Mouse (Mus musculus) forebrain, embryonic 10.5 days (tissue): ENCODE measurements at regions not wholly inside any gene's neighbourhood (a gene's known extent, or its start where the extent isn't known, plus 50 kb on each side); places are given as distances from the start of the nearest gene placed in this dataset.

Experiments used
- DNase-seq: peaks from one replicate; pipeline ENCODE4 v3.0.0-alpha.2; 2017; ENCODE audit warnings: low spot score; ENCODE audit errors: extremely low spot score
- H3K27ac ChIP-seq: fragments of 300-500 bp; sonication (generic); 2 replicates; pipeline ENCODE4 v1.5.1; 2016; ENCODE audit warnings: mild to moderate bottlenecking
- H3K27me3 ChIP-seq: fragments of 300-500 bp; sonication (generic); 2 replicates; pipeline ENCODE4 v1.6.1; 2016; ENCODE audit warnings: mild to moderate bottlenecking; ENCODE audit not compliant: poor library complexity, severe bottlenecking
- H3K36me3 ChIP-seq: fragments of 300-500 bp; sonication (generic); replicated peaks from 2 replicates; pipeline ENCODE4 v1.6.1; 2016; ENCODE audit warnings: mild to moderate bottlenecking, moderate library complexity
- H3K4me1 ChIP-seq: fragments of 300-500 bp; sonication (generic); 2 replicates; pipeline ENCODE4 v1.6.1; 2016
- H3K4me3 ChIP-seq: fragments of 300-500 bp; sonication (generic); 2 replicates; pipeline ENCODE4 v1.5.1; 2016; ENCODE audit warnings: mild to moderate bottlenecking, moderate library complexity
- H3K9me3 ChIP-seq: fragments of 300-500 bp; sonication (generic); 2 replicates; pipeline ENCODE4 v1.6.1; 2016; ENCODE audit warnings: mild to moderate bottlenecking, moderate library complexity
- WGBS: fragments of 180-500 bp; shearing (Covaris S2); methylation state at CpG from one replicate; pipeline ENCODE4 v1.1.7; 2016; 5-methylcytosine and 5-hydroxymethylcytosine counted together

DNA sequence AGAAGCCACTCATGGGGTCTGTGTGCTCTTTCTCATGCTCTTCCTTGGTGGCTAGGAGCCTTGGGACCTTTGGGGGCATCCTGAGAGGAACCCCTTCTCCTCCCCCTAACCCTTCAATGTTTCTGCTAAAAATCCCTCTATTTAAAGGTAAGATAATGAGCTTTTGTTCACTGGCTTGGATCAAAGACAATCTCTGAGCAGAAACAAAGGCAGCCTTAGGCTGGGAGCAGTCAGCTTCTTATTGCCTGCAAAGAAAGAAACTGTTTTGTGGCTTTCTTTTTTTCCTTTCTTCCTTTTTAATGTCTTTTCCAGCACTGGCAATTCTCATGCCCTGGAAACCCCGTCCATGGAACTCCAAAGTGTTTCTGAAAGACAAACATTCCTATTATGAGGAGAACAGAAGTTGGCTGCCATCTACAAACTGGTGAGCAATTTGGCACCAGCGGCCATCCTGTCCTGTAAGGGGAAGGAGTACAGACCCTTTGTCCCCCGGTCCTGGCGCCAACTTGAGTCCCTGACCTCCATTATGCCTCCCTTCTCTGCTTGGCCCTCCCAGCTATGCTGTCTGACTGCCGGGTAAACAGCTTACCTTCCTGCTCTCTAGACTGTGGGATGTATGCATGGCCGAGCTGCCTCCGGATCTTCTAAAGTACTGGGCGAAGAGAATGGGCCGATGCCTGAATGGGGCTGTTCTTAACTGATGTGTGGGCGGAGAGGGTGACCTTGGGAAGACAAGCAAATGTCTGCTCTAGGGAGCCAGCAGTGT, 56.4 kb upstream of the Pabpc6 start:
- WGBS = 24% methylated on average over 10 of the region's 10 CpGs
- no peaks in the 10 kb centered on the region for H3K27me3 ChIP-seq
- peak overlapping the region; percentile 2; the same call in 1 of the 2 replicates for H3K4me3 ChIP-seq
- H3K9me3 ChIP-seq = no peaks in the 10 kb centered on the region
- no peaks in the 10 kb centered on the region for H3K36me3 ChIP-seq
- DNase-seq = peak; percentile 55
- peak overlapping the region; percentile 87 for H3K27ac ChIP-seq
- H3K4me1 ChIP-seq = peaks cover 58% of the 10 kb centered on the region

DNA sequence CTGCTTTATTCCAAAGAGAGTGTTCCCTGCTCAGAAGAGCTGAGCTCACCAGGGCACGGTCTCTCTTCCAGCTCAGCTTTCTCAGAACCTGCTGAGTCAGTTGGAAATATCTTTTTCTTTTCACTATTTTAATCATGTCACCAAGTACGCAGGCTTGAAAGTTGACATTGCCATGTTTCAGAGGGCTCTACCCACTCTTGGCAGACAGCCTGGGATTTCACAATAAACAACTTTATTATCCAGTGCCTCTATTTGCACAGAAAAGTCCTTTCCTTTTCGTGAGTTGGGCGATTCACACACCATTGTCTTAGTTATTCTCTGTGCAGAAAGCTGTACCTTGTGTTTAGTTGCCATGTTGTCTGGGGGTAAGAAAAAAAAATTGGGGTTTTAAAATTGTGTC, 54.0 kb upstream of the Pabpc6 start:
- no peaks in the 10 kb centered on the region for H3K9me3 ChIP-seq
- no peaks in the 10 kb centered on the region for H3K36me3 ChIP-seq
- WGBS = 51% methylated on average over 4 of the region's 4 CpGs
- DNase-seq = no peak
- H3K4me1 ChIP-seq = peaks cover 58% of the 10 kb centered on the region
- peak overlapping the region; percentile 87 for H3K27ac ChIP-seq
- no peak overlapping the region for H3K4me3 ChIP-seq
- no peaks in the 10 kb centered on the region for H3K27me3 ChIP-seq

DNA sequence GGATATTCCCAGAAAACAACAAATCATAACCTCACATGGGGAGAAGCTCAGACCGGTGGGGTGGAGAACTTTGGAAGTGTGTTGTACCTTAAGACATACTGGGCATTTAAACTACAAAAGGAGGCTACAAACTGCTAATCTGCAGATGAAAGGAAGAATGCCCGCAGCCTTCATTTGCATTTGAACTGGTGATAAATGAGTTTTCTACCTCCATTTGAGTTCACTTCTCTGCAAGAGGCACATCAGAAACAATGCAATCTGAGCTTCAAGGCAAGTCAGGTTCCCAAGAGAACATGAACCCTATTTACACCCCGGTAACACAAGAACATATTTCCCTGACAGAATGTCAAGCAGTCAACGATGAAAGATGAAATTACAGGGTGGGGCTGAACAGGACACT, 53.2 kb upstream of the Pabpc6 start:
- H3K9me3 ChIP-seq = no peaks in the 10 kb centered on the region
- H3K27ac ChIP-seq = peak overlapping the region; percentile 87
- no peaks in the 10 kb centered on the region for H3K36me3 ChIP-seq
- peaks cover 58% of the 10 kb centered on the region for H3K4me1 ChIP-seq
- no peaks in the 10 kb centered on the region for H3K27me3 ChIP-seq
- 5% methylated on average over 4 of the region's 4 CpGs for WGBS
- no peak overlapping the region for H3K4me3 ChIP-seq
- no peak for DNase-seq
